Mouse (Mus musculus): ENCODE results near the gene Tubgcp4.
A peak's percentile ranks its signal among the peaks of the same experiment; 100 is the strongest.
"Not testable (repeated sequence)": the region's sequence is repeated elsewhere in the genome, so short reads cannot be mapped to it uniquely, and the experiment has no call there.

The Tubgcp4 gene

GRCm38 (mm10) chr2:121170481-121170971 lies at the start of gene Tubgcp4:
Gene Tubgcp4 (plus strand): TSS chr2:121170654.
- DNase-seq, result no peak

DNA sequence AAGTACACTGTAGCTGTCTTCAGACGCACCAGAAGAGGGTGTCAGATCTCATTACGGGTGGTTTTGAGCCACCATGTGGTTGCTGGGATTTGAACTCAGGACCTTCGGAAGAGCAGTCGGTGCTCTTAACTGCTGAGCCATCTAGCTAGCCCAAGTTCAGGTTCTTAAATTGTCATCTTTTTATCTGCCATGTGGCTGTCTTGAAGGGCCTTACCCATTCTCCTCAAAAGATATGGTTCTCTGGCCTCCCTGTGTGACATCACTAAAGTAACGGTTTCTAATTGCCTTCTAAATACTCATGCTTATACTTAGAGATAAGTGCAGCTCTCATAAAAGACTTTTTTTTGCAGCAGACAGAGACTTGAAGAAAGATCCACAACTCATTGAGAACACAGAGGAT lies 44.2 kb upstream of the Tubgcp4 start:
- DNase-seq, result not testable (repeated sequence)

DNA sequence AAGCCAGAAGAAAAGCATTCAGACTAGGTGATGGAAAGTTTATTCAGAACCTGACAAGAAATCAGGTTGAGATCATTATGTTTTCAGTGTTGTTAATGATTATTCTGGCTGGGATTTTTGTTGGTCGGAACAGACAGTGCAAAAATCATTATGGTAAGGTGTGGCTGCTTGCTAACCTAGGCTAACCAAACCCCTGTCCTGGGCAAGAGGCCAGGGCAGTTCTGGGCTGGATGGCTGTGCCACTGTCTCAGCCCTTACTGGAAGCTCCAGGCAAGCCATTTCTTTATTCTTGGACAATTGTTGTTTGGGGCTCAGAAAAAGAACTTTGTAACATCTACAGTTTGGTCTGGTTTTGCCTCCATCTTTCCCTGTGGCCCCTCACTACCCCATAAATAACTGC lies 42.9 kb upstream of the Tubgcp4 start:
- no peak for DNase-seq

DNA sequence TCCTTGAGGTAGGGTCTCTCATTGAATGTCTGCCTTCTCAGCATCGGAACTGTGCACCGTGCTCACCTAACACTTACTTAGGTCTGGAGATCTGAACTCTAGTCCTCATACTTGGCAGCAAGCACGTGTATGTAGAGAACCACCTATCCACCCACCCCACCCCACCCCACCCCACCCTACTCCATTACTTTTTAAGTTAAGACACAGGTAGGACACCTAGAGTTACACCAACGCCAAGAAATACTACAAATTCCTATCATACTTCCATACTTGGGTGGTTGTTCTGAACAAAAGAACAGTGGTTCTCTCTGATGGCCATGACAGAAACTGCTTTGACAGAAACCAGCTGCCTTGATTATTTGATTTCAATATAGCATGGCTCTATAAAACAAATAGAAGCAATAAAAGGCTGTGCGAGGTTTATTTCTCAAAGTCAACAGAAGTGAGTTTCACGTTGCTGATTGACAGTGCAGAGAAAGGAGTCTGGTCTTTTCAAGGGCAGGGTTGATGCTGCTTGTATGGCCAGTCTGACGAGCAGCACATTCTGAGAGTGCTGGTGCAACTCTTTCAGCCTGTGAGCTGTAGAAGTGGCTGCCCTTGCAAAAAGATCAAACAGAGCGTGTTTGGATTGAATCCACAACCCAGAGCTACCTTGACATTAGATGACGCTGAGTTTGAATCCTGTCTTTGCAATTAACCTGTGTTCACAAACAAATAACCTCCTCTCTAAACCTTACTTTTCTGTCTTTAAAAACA lies 41.4 kb upstream of the Tubgcp4 start:
- DNase-seq, result no peak

DNA sequence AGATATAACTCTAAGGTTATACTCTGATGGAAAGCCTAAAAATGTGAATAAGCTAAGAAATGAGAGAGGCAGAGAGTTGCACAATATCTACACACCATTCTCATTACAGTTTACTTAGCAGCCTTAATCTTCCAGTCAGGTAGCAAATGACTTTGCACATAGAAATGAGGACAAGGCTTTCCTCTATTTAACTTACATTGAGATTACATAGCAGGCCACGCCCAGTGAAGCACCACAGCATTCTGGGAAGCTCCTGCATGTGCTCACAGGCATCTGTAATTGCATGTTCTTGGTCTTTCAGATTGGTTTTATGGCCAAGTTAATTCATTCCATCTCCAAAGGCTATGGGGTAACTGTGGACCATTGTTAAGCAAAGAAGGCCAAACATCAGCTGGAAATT lies 37.6 kb upstream of the Tubgcp4 start:
- DNase-seq, result no peak

DNA sequence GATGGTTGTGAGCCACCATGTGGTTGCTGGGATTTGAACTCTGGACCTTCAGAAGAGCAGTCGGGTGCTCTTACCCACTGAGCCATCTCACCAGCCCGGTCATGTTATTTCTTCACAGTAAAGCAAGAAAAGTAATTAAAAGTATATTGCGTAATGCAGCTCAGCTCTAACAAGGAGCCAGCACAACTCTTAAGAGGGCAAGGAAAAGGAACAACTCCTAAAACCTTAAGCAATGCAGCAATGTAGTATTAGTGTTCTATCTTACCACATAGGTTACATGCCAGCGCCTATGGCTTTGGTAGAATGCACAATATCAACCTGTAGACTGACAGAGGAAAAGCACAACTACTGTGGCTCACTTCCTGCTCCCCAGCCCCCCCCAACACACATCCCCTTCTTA lies 33.1 kb upstream of the Tubgcp4 start:
- DNase-seq, result no peak

DNA sequence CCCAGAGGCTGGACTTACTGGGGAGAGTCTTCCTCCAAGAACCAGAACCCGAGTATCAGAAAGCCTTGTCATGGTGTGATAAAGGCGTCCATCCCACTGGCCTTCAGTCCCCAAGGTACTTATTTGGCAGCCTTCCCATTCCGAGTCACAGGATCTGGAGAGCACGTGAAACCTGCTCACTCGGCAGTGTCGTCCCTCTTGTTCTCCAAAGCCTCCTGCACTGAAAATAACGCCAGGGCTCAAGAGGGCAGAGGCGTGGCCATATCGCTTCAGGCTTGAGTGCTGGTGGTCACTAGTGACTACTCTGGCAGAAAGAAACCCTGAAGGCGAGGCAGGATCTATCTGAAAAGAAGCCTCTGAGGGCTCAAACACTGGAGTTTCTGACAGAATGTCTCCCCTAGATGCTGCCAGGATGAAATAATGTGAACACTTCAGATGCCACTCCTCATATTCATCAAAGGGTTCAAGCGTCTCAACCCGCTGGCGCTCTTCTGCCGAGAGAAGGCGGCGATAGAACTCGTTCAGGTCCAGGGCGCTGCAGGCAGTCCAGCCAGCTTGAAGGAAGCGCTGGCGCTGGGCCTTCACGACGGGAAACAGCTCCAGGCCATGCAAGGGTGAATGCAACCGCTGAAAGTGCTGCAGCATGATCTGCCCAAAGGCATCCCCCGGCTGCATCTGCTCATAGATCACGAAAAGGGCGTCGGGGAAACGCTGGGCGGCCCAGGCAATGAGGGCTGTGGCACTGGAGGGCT lies 31.0 kb upstream of the Tubgcp4 start:
- peak; percentile 74 for DNase-seq

DNA sequence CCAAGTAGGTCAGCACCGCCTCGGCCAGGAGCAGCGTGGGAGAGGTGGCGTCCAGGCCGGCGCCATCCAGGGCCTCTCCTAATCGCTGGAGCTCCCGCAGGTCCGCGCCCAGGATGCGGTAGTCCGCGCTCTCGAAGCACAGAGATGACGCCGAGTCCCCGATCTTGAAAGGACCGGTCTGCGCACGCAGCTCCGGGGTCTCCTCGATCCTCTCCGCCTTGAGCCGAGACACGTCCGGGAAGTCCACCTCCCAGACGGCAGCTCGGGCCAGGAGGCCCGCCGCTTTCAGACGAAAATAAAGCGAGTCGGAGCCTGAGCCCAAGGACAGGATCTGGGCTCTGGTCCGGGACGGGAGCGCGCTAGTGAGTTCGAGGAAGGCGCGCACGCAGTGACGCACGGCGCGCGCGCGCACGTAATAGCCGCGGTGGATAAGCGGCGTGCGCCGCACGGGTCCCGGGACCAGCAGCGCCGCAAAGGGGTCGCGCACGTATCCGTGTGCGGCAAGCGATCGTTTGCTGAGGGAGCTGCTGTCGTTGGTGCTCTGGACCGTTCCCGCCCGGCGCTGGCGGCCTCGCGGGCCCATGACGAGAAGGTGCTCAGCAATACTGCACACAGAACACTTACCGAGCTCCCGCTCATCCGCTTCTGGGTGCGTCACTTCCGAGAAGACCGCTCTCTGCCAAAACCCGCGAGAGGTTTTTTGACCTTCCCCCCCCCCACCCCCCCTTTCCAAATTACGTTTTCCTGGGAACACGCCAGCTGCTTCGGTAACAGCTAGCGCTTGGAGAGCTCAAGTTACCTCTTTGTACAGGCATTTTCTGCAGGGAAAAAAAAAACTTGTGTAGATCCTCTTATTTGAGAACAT lies 30.2 kb upstream of the Tubgcp4 start, which contains the start of the genes Adal and Lcmt2:
Gene Adal, plus strand, starts transcription at position 411 of the 865 bp plus-strand sequence.
Gene Lcmt2, minus strand, starts transcription at position 636 of the 865 bp plus-strand sequence.
- DNase-seq, result peak; percentile 94

- peak; percentile 46 for DNase-seq
These were observed 29.0 kb upstream of the Tubgcp4 start for GRCm38 (mm10) chr2:121141216-121142035.

- DNase-seq, result peak; percentile 21
These were observed 28.0 kb upstream of the Tubgcp4 start for GRCm38 (mm10) chr2:121142415-121142814.

GRCm38 (mm10) chr2:121149679-121150078 lies 20.8 kb upstream of the Tubgcp4 start:
- DNase-seq, result no peak

- no peak for DNase-seq
These were observed 17.4 kb upstream of the Tubgcp4 start for GRCm38 (mm10) chr2:121153100-121153499.

DNA sequence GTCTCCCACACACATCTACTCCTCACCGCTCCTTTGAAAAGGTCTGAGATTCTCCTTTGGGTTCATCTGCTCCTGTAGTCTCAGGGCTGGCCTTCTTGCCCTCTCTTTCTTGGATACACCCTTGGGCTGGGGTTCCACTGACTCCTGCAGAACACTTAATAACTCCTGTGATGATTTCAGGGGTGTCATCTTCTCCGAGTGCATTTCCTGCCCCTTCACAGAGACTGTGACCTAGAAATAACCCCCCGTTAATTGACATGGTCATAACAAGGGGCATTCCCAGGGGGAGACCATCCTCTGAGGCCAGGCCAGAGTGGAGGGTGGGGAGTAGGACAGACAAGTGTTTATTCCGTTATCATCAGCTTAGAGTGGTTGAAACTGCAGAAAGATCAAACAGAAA lies 1.3 kb upstream of the Tubgcp4 start:
- no peak for DNase-seq

DNA sequence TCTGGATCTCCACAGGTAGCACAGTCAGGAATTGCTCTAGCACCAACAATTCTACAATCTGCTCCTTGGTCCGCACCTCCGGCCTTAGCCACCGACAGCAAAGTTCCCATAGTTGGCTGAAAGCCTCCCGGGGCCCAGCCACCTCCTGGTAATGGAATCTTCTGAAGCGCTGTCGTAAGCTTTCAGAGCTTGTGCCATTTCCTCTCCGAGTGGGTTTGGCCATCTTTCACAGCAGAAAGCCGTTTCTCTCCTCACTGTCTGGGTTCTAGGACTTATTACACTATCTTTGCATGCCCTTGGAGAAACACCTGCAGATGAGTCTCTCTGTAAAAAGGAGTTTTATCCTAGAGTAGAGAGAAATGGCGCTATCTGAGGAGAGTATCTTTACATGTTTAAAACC lies 552 bp upstream of the Tubgcp4 start:
- peak; percentile 42 for DNase-seq

DNA sequence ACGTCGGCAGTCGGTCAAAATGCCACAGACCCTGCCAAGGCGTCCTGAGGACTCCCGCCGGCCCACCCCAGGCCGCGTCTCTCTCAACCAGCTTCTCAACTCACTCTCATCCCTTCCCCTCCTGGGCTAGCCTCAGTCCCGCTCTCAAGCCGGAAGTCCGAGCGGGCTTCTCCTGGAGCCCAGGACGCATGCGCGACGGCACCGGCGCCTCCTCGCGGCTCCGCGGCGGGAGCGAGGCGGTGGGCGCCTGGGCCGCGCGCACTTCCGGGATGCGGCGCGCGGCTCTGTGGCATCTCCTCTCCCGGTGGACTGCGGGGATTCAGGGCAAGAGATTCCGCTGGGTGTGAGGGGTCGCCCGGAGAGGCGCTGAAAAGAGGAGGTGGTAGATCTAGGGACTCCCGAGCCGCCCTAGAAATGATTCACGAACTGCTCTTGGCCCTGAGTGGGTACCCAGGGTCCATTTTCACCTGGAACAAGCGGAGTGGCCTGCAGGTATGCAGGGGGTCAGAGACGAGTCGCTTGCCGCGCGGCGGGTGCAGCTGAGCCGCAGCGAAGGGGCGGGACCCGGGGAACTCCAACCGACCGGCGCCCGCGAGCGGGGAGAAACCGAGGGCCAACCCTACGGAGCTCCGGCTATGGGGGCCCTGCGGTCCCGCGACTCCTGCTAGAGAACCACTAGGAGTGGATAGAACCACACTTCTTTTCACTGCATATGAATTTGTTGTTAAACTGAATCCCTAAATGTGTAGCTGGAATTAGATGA lies 707 bp downstream of the Tubgcp4 start, which contains the start of gene Zscan29:
Gene Zscan29, minus strand, starts transcription at position 146 of the 763 bp plus-strand sequence.
- peak; percentile 82 for DNase-seq

- DNase-seq, result no peak
These were observed 8.5 kb downstream of the Tubgcp4 start for GRCm38 (mm10) chr2:121178828-121179479.

- DNase-seq, result peak; percentile 89
These were observed 13.0 kb downstream of the Tubgcp4 start for GRCm38 (mm10) chr2:121183431-121183830.

DNA sequence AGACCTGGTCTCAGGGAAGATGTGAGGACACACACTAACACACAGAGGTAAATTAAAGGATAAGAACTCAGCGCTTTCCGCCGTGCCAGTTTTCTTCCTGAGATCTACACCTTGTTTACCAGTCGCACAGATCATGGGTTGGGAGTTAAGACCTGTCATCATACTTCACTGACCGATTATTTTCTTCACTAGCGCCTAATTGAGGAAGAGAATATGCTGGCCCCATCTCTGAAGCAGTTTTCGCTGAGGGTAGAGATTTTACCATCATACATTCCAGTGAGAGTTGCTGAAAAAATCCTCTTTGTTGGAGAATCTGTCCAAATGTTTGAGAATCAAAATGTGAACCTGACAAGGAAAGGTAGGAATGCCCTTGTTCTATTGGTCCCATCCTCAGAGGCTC lies 13.7 kb downstream of the Tubgcp4 start:
- DNase-seq, result no peak

DNA sequence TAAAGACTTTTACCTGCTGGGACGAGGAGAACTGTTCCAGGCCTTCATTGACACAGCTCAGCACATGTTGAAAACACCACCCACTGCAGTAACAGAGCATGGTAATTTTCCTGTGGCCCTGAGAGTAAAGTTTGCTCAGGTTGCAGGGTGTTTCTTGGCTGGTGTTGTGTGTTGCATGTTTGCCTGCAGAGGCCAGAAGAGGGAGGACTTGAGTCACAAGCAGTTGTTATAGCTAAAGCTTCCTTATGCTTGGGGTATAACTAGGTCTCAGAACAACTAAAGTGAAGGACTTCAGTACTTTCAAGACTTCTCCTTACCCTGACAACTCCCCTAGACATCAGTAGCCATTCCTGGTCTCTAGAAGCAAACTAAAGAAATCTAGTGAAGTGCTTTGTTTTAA lies 18.1 kb downstream of the Tubgcp4 start:
- no peak for DNase-seq

DNA sequence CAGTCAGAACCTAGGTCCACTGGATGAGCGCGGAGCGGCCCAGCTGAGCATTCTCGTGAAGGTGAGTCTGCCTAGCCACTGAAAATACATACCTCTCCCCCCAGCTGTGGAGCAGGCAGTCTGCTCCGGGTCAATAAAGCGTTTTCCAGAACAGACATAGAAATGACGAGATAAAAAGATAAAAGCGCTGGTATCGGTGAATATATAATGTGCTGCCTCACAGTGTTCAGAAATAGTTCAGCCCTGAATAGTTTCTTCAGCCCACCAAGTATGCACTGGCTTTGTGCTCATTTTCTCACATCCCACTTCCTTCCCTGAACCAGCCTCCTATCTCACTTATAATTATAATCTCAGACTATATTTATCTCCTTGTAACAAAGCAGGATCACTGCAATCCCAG lies 25.0 kb downstream of the Tubgcp4 start:
- DNase-seq, result no peak

DNA sequence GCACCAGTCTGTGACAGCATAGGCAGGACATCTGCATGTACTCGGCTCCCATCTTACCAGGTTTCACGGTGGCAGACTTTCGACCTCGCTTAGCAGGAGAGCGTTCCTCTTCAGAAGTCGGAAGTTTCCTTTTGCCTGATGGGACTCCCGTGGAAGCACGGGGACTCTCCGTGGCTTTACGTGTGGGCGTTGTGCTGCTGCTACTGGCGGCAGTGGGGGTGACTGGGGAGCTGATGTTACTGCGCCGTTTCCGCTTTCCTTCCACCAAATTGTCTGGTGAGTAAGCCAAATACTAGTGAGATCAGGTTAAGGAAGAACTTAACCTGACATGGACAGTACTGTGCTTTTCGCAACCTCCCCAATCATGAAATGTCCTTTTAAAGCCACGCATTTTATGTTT lies 33.8 kb downstream of the Tubgcp4 start:
- no peak for DNase-seq

All from cerebellum, adult 9-10 months (tissue).